Mouse (Mus musculus): ENCODE measurements around the gene H1foo. TPM values are rescaled to one million over a fixed set of nuclear protein-coding genes. Genes with fewer than 3 reads are reported as not detected.

Gene H1foo
- polyA plus RNA-seq, 1 experiment: not detected

- no peaks in the 10 kb centered on the region for H3K27me3 ChIP-seq (ENCODE audit: control insufficient read depth, insufficient read depth, low read length)
- H3K4me3 ChIP-seq (ENCODE audit: extremely low read depth, insufficient read depth, insufficient read length): no peak overlapping the region
- TF ChIP-seq POLR2A (IDR thresholded peaks at IDR 0.05; ENCODE audit: low read depth, low read length) (no peak), CTCF (IDR thresholded peaks at IDR 0.05; ENCODE audit: extremely low read depth, insufficient read depth, insufficient read length, insufficient replicate concordance) (no peak)
- no peaks in the 10 kb centered on the region for H3K36me3 ChIP-seq (ENCODE audit: control insufficient read depth, insufficient read depth, low read length)
- no peak for DNase-seq (ENCODE audit: low read depth in 1 of 2, low spot score in 2 of 2)
- H3K4me1 ChIP-seq (ENCODE audit: control insufficient read depth, insufficient read depth, insufficient read length): peaks cover 22% of the 10 kb centered on the region; the same call in 1 of the 2 replicates
- WGBS: 88% methylated on average over 6 of the region's 6 CpGs
- no peak overlapping the region for H3K27ac ChIP-seq (ENCODE audit: insufficient read depth, low read length)
Measured at GRCm38 (mm10) chr6:115905568-115905967, 39.2 kb upstream of the H1foo start.

- no peak for DNase-seq (ENCODE audit: low read depth in 1 of 2, low spot score in 2 of 2)
- TF ChIP-seq POLR2A (IDR thresholded peaks at IDR 0.05; ENCODE audit: low read depth, low read length) (no peak), CTCF (IDR thresholded peaks at IDR 0.05; ENCODE audit: extremely low read depth, insufficient read depth, insufficient read length, insufficient replicate concordance) (no peak)
- Histone ChIP-seq H3K27me3 (ENCODE audit: control insufficient read depth, insufficient read depth, low read length) (no peaks in the 10 kb centered on the region), H3K27ac (ENCODE audit: insufficient read depth, low read length) (no peak overlapping the region), H3K4me1 (ENCODE audit: control insufficient read depth, insufficient read depth, insufficient read length) (peaks cover 26% of the 10 kb centered on the region; the same call in 1 of the 2 replicates), H3K36me3 (ENCODE audit: control insufficient read depth, insufficient read depth, low read length) (no peaks in the 10 kb centered on the region), H3K4me3 (ENCODE audit: extremely low read depth, insufficient read depth, insufficient read length) (no peak overlapping the region)
- WGBS: 43% methylated on average over 1 of the region's 1 CpGs
Measured at GRCm38 (mm10) chr6:115906455-115906854, 38.3 kb upstream of the H1foo start.

- no peak for DNase-seq (ENCODE audit: low read depth in 1 of 2, low spot score in 2 of 2)
- no peak overlapping the region for H3K4me3 ChIP-seq (ENCODE audit: extremely low read depth, insufficient read depth, insufficient read length)
- TF ChIP-seq CTCF (IDR thresholded peaks at IDR 0.05; ENCODE audit: extremely low read depth, insufficient read depth, insufficient read length, insufficient replicate concordance) (no peak), POLR2A (IDR thresholded peaks at IDR 0.05; ENCODE audit: low read depth, low read length) (no peak)
- H3K4me1 ChIP-seq (ENCODE audit: control insufficient read depth, insufficient read depth, insufficient read length): peaks cover 26% of the 10 kb centered on the region; the same call in 1 of the 2 replicates
- H3K27ac ChIP-seq (ENCODE audit: insufficient read depth, low read length): 0 out of 2 replicates have a peak overlapping the region, but pooled peaks have one; percentile 28
- H3K27me3 ChIP-seq (ENCODE audit: control insufficient read depth, insufficient read depth, low read length): no peaks in the 10 kb centered on the region
- H3K36me3 ChIP-seq (ENCODE audit: control insufficient read depth, insufficient read depth, low read length): no peaks in the 10 kb centered on the region
- WGBS: 24% methylated on average over 2 of the region's 2 CpGs
Measured at GRCm38 (mm10) chr6:115906871-115907270, 37.9 kb upstream of the H1foo start.

DNA sequence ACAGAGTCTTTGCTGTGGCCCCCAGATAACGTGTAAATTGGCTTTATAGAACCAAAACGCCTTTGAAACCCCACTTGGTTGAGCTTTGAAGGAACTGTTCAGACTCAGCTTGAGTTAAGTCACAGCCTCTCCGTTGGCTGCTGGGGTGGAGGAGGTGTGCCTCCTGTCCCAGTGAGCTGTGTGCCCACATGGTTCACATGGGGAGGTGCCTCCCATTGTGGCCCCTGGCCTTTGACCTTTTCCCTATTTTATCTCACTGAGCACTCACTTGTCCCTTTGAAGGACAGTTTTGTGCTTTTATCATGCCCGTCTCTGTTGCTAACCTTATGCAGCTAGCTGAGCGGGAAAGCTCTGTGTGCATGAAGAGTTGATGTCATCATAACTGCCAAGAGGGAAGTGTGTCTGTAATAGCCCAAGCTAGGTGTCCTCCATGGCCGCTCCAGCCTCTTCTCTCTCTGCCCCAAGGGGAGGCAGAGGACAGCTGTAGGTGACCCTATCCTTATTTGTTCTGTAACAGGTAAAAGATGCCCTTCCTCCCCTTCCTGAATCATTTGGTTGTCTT, 36.2 kb upstream of the H1foo start:
- no peaks in the 10 kb centered on the region for H3K27me3 ChIP-seq (ENCODE audit: control insufficient read depth, insufficient read depth, low read length)
- 62% methylated on average over 6 of the region's 6 CpGs for WGBS

GRCm38 (mm10) chr6:115909052-115909451, 35.7 kb upstream of the H1foo start:
- H3K27me3 ChIP-seq (ENCODE audit: control insufficient read depth, insufficient read depth, low read length): no peaks in the 10 kb centered on the region
- TF ChIP-seq POLR2A (IDR thresholded peaks at IDR 0.05; ENCODE audit: low read depth, low read length) (no peak), CTCF (IDR thresholded peaks at IDR 0.05; ENCODE audit: extremely low read depth, insufficient read depth, insufficient read length, insufficient replicate concordance) (no peak)
- no peak overlapping the region for H3K4me3 ChIP-seq (ENCODE audit: extremely low read depth, insufficient read depth, insufficient read length)
- 22% methylated on average over 3 of the region's 3 CpGs for WGBS
- H3K4me1 ChIP-seq (ENCODE audit: control insufficient read depth, insufficient read depth, insufficient read length): peaks cover 26% of the 10 kb centered on the region; the same call in 1 of the 2 replicates
- H3K27ac ChIP-seq (ENCODE audit: insufficient read depth, low read length): peak overlapping the region; percentile 47
- no peaks in the 10 kb centered on the region for H3K36me3 ChIP-seq (ENCODE audit: control insufficient read depth, insufficient read depth, low read length)
- peak; percentile 34 to 39 for DNase-seq (ENCODE audit: low read depth in 1 of 2, low spot score in 2 of 2)

More for the DNA sequence above, 36.2 kb upstream of the H1foo start:
- H3K4me1 ChIP-seq (ENCODE audit: control insufficient read depth, insufficient read depth, insufficient read length): peaks cover 26% of the 10 kb centered on the region; the same call in 1 of the 2 replicates
- H3K27ac ChIP-seq (ENCODE audit: insufficient read depth, low read length): peak overlapping the region; percentile 60
- H3K36me3 ChIP-seq (ENCODE audit: control insufficient read depth, insufficient read depth, low read length): no peaks in the 10 kb centered on the region
- no peak overlapping the region for H3K4me3 ChIP-seq (ENCODE audit: extremely low read depth, insufficient read depth, insufficient read length)
- TF ChIP-seq POLR2A (IDR thresholded peaks at IDR 0.05; ENCODE audit: low read depth, low read length): no peak
- no peak for TF ChIP-seq CTCF (IDR thresholded peaks at IDR 0.05; ENCODE audit: extremely low read depth, insufficient read depth, insufficient read length, insufficient replicate concordance)
- no peak for DNase-seq (ENCODE audit: low read depth in 1 of 2, low spot score in 2 of 2)

- peak overlapping the region; percentile 3; the same call in 1 of the 2 replicates for H3K27ac ChIP-seq (ENCODE audit: insufficient read depth, low read length)
- 24% methylated on average over 8 of the region's 8 CpGs for WGBS
- DNase-seq (ENCODE audit: low read depth in 1 of 2, low spot score in 2 of 2): no peak
Measured at GRCm38 (mm10) chr6:115909940-115910339, 34.8 kb upstream of the H1foo start.

GRCm38 (mm10) chr6:115911763-115912162, 33.0 kb upstream of the H1foo start:
- DNase-seq (ENCODE audit: low read depth in 1 of 2, low spot score in 2 of 2): no peak
- no peak overlapping the region for H3K4me3 ChIP-seq (ENCODE audit: extremely low read depth, insufficient read depth, insufficient read length)
- no peak overlapping the region for H3K27ac ChIP-seq (ENCODE audit: insufficient read depth, low read length)
- H3K27me3 ChIP-seq (ENCODE audit: control insufficient read depth, insufficient read depth, low read length): no peaks in the 10 kb centered on the region
- H3K4me1 ChIP-seq (ENCODE audit: control insufficient read depth, insufficient read depth, insufficient read length): peaks cover 21% of the 10 kb centered on the region; the same call in 1 of the 2 replicates
- H3K36me3 ChIP-seq (ENCODE audit: control insufficient read depth, insufficient read depth, low read length): no peaks in the 10 kb centered on the region
- TF ChIP-seq CTCF (IDR thresholded peaks at IDR 0.05; ENCODE audit: extremely low read depth, insufficient read depth, insufficient read length, insufficient replicate concordance) (no peak), POLR2A (IDR thresholded peaks at IDR 0.05; ENCODE audit: low read depth, low read length) (no peak)
- WGBS: 83% methylated on average over 6 of the region's 6 CpGs

More at GRCm38 (mm10) chr6:115909940-115910339, 34.8 kb upstream of the H1foo start:
- Histone ChIP-seq H3K4me3 (ENCODE audit: extremely low read depth, insufficient read depth, insufficient read length) (no peak overlapping the region), H3K36me3 (ENCODE audit: control insufficient read depth, insufficient read depth, low read length) (no peaks in the 10 kb centered on the region), H3K4me1 (ENCODE audit: control insufficient read depth, insufficient read depth, insufficient read length) (peaks cover 26% of the 10 kb centered on the region; the same call in 1 of the 2 replicates), H3K27me3 (ENCODE audit: control insufficient read depth, insufficient read depth, low read length) (no peaks in the 10 kb centered on the region)
- TF ChIP-seq CTCF (IDR thresholded peaks at IDR 0.05; ENCODE audit: extremely low read depth, insufficient read depth, insufficient read length, insufficient replicate concordance) (no peak), POLR2A (IDR thresholded peaks at IDR 0.05; ENCODE audit: low read depth, low read length) (no peak)

All from spleen, adult 2 months (tissue).